ENCODE assay signal across 14 mouse cellular contexts in the genomic region with DNA sequence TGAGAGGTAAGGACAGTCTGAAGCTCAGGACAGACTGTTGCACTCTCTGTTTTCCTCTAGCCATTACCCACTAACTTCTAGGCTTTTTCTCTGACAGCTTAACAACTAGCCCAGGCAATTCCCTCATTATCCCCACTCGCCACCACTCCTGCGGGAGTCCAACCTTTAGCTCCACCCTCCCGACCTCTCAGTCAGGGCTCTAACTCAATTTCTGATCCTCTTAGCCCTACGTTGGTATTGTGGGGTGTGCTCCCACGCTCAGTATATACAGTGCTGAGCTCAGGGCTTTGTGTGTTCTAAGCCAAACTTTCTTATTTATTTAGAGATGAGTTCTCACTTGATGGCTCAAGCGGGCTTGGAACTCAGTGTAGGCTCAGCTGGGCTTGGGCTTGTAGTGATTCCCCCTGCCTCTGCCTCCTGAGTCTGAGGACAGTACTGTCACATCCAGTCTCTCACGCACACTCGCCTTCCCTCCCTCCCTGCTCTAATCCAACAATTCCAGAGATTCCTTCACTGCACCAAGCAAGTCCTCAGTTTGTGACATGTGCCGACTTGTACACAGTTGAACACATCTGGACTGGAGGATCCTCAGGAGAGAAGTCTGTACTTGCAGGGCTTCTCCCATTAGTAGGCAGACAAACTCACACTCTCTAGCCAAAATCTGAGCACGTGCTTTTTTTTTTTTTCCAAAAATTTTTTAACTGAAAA. TPM values are rescaled to one million over a fixed set of nuclear protein-coding genes. Genes with fewer than 3 reads are reported as not detected.
A peak's percentile ranks its signal among the peaks of the same experiment; 100 is the strongest.
DNase-seq lines count a peak whose midpoint lies in the region; ATAC-seq lines count a peak whose summit lies in the region.
"Had no signal": no experiment of that assay in that cellular context is flagged by ENCODE, and none has a peak within 500 bp of the region (broad histone marks: within the 10 kb centered on the region; RNA-seq: fewer than 3 reads in every experiment).

No protein-coding gene starts in this region.

- H3K4me1 ChIP-seq in heart, embryonic 16.5 days (ENCODE audit: control insufficient read depth, insufficient read depth, low read length), result peaks cover 23% of the 10 kb centered on the region
- peaks cover 38% of the 10 kb centered on the region for H3K4me1 ChIP-seq in heart, embryonic 10.5 days
- peaks cover 8% of the 10 kb centered on the region; the same call in 1 of the 2 replicates for H3K4me1 ChIP-seq in megakaryocyte, embryonic 14.5 days

- no peaks in the 10 kb centered on the region for H3K9me3 ChIP-seq in heart, embryonic 16.5 days (replicated peaks; ENCODE audit: control insufficient read depth, low read length)
- H3K9me3 ChIP-seq in heart, embryonic 10.5 days, result no peaks in the 10 kb centered on the region
- H3K9me3 ChIP-seq in megakaryocyte, embryonic 14.5 days, result peaks cover 10% of the 10 kb centered on the region
- H3K9me3 ChIP-seq: forebrain, embryonic 12.5 days; hindbrain, embryonic 13.5 days; limb, embryonic 12.5 days; neural tube, embryonic 13.5 days had no signal

- DNase-seq in heart, embryonic 10.5 days (ENCODE audit: low spot score), result no peak
- peak; percentile 15 for DNase-seq in embryo, embryonic 9.5 days (ENCODE audit: extremely low spot score)
- peak; percentile 41 for DNase-seq in skeletal muscle tissue, adult 2 months (ENCODE audit: low read depth, low spot score)
- no peak for DNase-seq in thymus, adult 18-20 months
- DNase-seq: cerebellum, adult 8-10 months; kidney, adult 9 months; midbrain, embryonic 14.5 days had no signal

- no peak overlapping the region for H3K27ac ChIP-seq in heart, embryonic 16.5 days (ENCODE audit: low read length)
- H3K27ac ChIP-seq in heart, embryonic 10.5 days, result no peak overlapping the region
- H3K27ac ChIP-seq: forebrain, embryonic 12.5 days; hindbrain, embryonic 13.5 days; limb, embryonic 12.5 days; neural tube, embryonic 13.5 days had no signal

- no peak overlapping the region for H3K4me2 ChIP-seq in heart, embryonic 16.5 days (ENCODE audit: low read depth, low read length)
- H3K4me2 ChIP-seq: forebrain, embryonic 12.5 days; hindbrain, embryonic 13.5 days; limb, embryonic 12.5 days; neural tube, embryonic 13.5 days had no signal

- no peak overlapping the region for H3K4me3 ChIP-seq in heart, embryonic 16.5 days (ENCODE audit: low read length)
- H3K4me3 ChIP-seq in heart, embryonic 10.5 days, result no peak overlapping the region
- H3K4me3 ChIP-seq in megakaryocyte, embryonic 14.5 days (replicated peaks), result peak overlapping the region; percentile 28
- H3K4me3 ChIP-seq: forebrain, embryonic 12.5 days; hindbrain, embryonic 13.5 days; limb, embryonic 12.5 days; neural tube, embryonic 13.5 days had no signal

- WGBS in heart, embryonic 16.5 days, result 52% methylated on average over 10 of the region's 10 CpGs
- 52% methylated on average over 10 of the region's 10 CpGs for WGBS in heart, embryonic 10.5 days

- H3K27me3 ChIP-seq in heart, embryonic 16.5 days (ENCODE audit: control insufficient read depth, insufficient read depth, low read length), result no peaks in the 10 kb centered on the region
- no peaks in the 10 kb centered on the region for H3K27me3 ChIP-seq in heart, embryonic 10.5 days (ENCODE audit: insufficient read depth, poor library complexity, severe bottlenecking)
- no peaks in the 10 kb centered on the region for H3K27me3 ChIP-seq in megakaryocyte, embryonic 14.5 days (replicated peaks)
- H3K27me3 ChIP-seq: forebrain, embryonic 12.5 days; hindbrain, embryonic 13.5 days; limb, embryonic 12.5 days; neural tube, embryonic 13.5 days had no signal

- ATAC-seq in heart, embryonic 16.5 days (replicated peaks; ENCODE audit: extremely low read depth, insufficient read depth, low FRiP score), result 0 out of 2 replicates have a peak, but pooled peaks have one; percentile 23
- no peak for ATAC-seq in megakaryocyte, adult 5-6 weeks (ENCODE audit: poor library complexity, severe bottlenecking)

- peaks cover 4% of the 10 kb centered on the region; the same call in 1 of the 2 replicates for H3K36me3 ChIP-seq in heart, embryonic 16.5 days (ENCODE audit: control insufficient read depth, insufficient read depth)
- peaks cover 4% of the 10 kb centered on the region; the same call in 1 of the 2 replicates for H3K36me3 ChIP-seq in heart, embryonic 10.5 days
- H3K36me3 ChIP-seq in megakaryocyte, embryonic 14.5 days (replicated peaks; ENCODE audit: low read length), result no peaks in the 10 kb centered on the region
- H3K36me3 ChIP-seq: forebrain, embryonic 12.5 days; hindbrain, embryonic 13.5 days; limb, embryonic 12.5 days; neural tube, embryonic 13.5 days had no signal

- no peak overlapping the region for H3K9ac ChIP-seq in heart, embryonic 16.5 days (ENCODE audit: low read length)
- H3K9ac ChIP-seq: forebrain, embryonic 12.5 days; hindbrain, embryonic 13.5 days; limb, embryonic 12.5 days; neural tube, embryonic 13.5 days had no signal

RNA-seq across cellular contexts. Expression of a gene that starts 11.1 kb away (rescaled TPM):
- 4.6 and 6.1 TPM in 2 replicates for polyA plus RNA-seq in heart, embryonic 16.5 days (2015; fragmentation: Nextera tagmentation; extraction: Ambion mirVana)
- 5.5 and 6.5 TPM in 2 replicates for polyA plus RNA-seq in heart, embryonic 10.5 days (2016; fragmentation: Nextera tagmentation; extraction: Ambion mirVana)
- polyA plus RNA-seq in megakaryocyte, embryonic 14.5 days (2012; ENCODE audit: insufficient read depth, low replicate concordance), result 0.53 and 0.83 TPM in 2 replicates
- total RNA-seq in megakaryocyte, adult 5-6 weeks (2015), result 0.75 and 0.98 TPM in 2 replicates
- total RNA-seq in megakaryocyte, adult 5-6 weeks (2017), result 0.95 and 1.8 TPM in 2 replicates

RNA-seq across cellular contexts. Expression of a gene that starts 11.6 kb away (rescaled TPM):
- 25.2 and 27.5 TPM in 2 replicates for polyA plus RNA-seq in heart, embryonic 16.5 days (2015; fragmentation: Nextera tagmentation; extraction: Ambion mirVana)
- polyA plus RNA-seq in heart, embryonic 10.5 days (2016; fragmentation: Nextera tagmentation; extraction: Ambion mirVana), result 32.3 and 33.7 TPM in 2 replicates
- 0.17 and 3.6 TPM in 2 replicates for polyA plus RNA-seq in megakaryocyte, embryonic 14.5 days (2012; ENCODE audit: insufficient read depth, low replicate concordance)
- 12.4 and 12.9 TPM in 2 replicates for total RNA-seq in megakaryocyte, adult 5-6 weeks (2015)
- 14.1 and 18.2 TPM in 2 replicates for total RNA-seq in megakaryocyte, adult 5-6 weeks (2017)

Comparison
In these comparisons a context has a peak if more than half of its experiments do, and no peak if none do; other contexts are left out.
1. DNase-seq: peak in embryo, embryonic 9.5 days (single experiment) and skeletal muscle tissue, adult 2 months (single experiment); none in heart, embryonic 10.5 days (single experiment) and thymus, adult 18-20 months (0 of 2).